Mouse (Mus musculus) left cerebral cortex, adult 8-10 months (tissue): ENCODE data around the gene Tie1. TPM values are rescaled to one million over a fixed set of nuclear protein-coding genes. Genes with fewer than 3 reads are reported as not detected.
"Not testable (repeated sequence)": the region's sequence is repeated elsewhere in the genome, so short reads cannot be mapped to it uniquely, and the experiment has no call there.

ENCODE experiments used
- DNase-seq, 2 experiments: peaks; one replicate each; pipeline ENCODE4 v3.0.0; 2022; ENCODE audit warnings: low spot score in 2 of 2
- total RNA-seq, 4 experiments: library from RNA; stranded (reverse); gene quantifications; 2 replicates each; pipeline ENCODE4 v1.2.4; 2022

The Tie1 gene
- total RNA-seq = 1 to 10 TPM; 6.6 to 9.4 (median 8.3) TPM

DNA sequence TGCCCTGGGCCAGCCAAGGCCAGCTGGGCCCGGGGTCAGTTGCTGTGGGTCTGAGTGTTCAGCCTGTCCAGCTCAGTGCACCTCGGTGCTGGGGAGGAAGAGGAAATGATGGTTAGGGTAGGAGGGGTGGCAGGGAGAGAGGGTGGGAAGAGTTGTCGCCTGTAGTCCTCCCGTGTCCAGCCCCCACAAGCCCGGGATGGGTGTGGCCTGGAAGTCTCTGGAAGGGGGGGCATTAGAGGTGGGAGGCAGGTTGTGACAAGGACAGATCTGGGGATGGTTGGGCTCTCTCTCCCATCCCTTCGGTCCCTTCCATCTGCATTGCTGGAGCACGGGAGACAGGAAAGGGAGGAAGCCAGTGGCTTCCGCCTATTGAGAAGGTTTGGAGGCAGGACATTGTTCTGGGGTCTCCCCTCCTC, at the start of gene Tie1:
TSS of gene Tie1 (minus strand) at position 345 of the 416 bp plus-strand sequence.
- DNase-seq = no peak

DNA sequence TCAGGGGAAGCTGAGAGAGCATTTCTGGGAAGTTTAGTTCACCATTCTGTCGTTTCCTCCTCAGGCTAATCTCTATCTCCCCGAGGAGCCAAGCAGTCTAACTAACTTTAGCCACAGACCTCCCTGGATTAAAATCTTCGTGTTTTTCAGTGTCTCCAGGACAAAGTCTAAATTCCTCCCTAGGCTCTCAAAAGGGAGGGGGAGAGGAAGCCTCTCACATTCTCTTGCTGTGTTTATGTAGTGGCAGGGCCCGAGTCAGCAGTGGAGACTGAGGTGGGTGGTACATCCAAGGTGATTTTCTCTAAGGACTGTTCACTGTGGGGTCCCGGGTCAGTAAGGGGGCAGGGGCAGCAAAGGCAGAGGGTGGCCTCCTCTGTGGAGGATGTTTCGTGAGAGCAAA, 47.9 kb upstream of the Tie1 start:
- no peak for DNase-seq

DNA sequence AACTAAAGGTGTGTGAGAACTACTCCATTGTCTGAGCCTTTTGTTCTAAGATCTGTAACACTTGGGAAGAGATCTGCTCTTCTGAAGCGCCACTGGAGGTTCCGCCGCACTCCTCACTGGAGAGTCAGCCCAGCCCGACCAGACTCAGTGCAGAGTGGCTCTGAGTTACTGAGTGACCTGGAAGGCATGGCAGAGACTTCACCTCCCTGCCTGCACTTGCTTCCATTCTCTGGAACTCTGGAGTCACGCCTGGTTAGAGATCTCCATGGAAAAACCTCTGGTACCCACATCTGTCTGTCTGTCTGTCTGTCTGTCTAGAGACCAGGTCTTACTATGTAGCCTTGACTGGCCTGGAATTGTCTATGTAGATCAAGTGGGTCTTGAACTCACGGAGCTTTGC, 45.7 kb upstream of the Tie1 start:
- no peak for DNase-seq

DNA sequence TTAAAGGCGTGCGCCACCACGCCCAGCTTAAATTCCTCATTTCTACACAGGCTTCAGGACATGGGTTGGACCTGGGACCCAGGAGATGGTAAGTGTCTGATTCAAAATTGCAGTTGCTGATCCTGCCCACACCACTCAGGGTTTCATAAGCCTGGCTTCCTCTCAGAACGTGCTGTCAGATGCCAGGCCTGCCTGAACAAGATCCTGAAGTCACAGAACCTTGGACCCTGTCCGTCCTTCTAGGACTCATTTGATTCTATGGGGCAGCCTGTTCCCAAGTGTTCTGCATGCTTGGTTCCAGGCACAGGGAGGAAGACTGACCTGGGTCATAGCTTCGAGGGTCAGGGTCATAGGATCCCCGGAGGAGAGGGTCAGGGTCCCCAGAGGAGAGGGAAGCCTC, 43.7 kb upstream of the Tie1 start:
- no peak for DNase-seq

DNA sequence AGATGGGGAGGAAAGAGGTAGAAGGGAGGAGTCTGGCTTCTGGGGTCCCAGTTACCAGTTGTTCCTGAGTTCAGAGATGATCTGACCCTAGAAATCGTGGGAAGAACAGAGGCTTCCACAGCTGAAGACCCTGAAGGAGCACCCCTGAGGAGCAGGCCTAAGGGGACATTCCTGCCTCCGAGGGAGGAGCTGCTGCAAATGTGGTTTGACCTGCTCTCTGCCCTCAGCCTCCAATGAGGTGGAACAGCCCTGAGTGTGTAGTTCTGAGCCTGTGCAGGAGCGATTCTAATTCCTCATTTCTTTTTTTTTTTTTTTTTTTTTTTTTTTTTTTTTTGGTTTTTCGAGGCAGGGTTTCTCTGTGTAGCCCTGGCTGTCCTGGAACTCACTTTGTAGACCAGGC, 43.3 kb upstream of the Tie1 start:
- no peak for DNase-seq

DNA sequence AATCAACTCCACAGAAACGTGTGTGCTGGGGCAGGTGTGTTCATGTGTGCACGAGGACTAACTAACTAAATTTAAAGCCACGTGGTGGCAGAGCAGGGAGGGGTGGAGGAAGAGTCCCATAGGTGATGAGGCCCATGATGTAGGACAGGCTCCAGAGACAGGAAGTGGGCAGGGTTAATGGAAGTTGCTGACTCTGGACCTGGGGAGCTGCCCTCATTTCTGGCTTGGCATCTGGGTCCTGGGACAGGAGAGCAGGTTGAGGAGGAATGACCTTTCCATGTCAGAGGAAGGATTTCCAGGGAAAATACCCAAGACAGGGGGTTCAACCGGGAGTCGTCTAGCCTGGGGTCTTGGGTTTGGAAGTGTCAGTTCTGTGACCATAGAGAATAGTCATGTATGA, 42.8 kb upstream of the Tie1 start:
- DNase-seq = no peak

DNA sequence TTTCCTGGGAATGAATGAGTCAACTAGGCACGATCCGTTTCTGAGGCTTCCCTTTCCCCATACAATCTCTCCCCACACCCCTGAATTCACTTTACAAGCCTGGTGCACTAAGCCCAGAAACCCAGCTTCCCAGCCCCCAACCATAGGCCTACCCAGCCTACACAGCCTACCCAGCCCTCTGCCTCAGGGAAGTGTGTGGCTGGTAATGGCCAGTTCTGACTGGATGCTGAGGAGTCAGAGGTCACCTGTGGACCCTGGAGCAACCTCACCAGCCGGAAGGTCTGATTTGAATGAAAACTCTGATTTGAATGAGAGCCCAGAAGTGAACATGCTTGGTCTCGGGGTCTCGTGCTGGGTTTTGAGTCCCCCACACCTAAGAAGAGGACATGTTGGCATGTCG, 37.9 kb upstream of the Tie1 start:
- no peak for DNase-seq

DNA sequence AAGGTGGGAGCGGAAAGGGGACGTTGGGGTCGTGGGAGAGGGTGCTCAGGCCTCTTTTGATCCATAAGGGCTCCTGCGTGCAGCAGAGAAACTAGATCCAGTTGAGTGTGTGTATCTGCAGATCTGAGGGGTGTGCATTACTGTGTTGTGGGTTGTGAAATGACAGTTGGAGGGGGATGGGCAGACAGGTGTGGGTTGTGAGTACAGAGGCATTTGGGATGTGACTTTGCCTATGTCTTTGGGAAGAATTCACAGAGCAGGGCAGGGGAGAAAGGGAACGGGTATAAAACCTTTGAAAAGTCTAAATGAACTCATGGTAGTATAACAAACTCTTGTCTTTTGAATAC, 37.4 kb upstream of the Tie1 start:
- no peak for DNase-seq

DNA sequence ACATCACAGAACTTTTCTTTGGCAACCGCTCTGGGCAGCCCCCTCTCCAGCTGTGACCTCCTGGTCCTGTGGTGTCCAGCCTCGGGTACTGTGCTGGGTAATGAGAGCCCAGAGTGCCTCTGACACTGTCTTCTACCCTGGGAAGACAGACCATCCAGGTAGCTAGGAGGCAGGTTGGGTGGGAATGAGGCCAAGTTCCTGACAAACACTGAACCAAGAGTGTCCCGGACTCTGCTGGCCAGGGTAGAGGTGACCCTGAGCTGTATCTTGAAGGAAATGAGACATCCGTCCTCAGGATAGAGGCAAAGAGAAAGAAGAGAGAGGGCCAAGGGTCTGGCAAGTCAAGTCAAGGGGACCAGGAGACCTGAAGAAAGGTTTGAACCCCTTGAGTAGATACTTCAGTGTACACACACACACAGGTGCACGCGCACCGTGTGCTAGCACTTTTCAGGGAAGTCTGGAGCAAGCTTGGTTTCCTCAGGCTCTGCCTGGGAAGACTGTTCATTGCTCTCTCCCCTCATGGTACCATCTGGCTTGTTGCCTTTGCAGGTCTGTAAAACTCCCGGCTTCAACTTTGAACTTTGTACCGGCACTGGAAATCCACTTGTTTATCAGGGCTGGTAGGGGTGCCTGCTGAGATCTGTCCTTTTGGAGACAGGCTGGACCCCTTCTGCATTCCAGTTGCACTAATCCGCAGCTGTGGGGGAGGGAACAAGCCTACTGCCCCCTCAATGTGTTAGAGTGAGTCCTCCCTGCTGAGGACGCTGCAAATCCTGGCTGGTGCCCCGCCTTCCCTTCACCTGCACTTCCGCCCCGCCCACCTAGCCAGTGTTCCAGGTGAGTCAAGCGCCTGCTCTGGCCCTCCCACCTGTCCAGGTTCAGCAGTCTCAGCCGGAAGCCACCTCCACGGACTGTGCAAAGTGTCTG, 36.8 kb upstream of the Tie1 start, which contains the start of gene 2610528J11Rik:
TSS of gene 2610528J11Rik (plus strand) at position 592 of the 927 bp plus-strand sequence.
- DNase-seq = no peak

DNA sequence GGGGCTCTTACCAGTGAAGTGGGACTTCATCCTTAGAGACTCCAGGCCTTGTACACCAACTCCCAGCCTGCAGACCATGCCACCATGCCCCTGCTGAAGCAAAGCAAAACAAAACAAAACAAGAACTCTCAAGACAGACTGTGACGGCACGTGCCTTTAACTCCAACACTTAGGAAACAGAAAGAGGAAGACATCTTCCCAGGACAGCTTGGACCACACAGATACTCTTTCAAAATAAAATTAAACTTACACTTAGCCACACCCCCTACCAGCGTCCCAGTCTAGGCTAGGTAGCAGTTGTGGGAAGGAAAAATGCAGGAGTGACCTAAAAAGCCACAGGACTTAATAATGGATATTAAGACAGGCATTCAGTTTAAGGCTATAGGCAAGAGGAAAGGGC, 35.9 kb upstream of the Tie1 start:
- DNase-seq = no peak

DNA sequence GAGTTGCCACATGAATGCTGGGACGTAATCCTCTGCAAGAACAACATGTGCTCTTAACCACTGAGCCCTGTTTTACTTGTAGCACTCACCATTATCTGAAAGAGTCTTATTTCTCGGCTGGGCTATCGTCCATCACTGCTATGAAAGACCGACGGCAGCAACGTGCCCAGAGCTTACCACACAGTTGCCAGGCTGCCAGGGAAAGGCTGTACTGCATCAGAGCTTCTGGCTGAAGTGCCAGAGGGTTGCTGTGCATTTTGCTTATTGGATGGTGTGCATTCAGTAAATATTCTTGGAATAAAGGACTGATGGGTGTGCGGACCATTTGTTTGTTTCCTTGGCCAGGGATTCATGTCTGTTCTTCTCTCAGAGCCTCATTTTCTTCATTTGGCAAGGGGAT, 34.1 kb upstream of the Tie1 start:
- DNase-seq = no peak

DNA sequence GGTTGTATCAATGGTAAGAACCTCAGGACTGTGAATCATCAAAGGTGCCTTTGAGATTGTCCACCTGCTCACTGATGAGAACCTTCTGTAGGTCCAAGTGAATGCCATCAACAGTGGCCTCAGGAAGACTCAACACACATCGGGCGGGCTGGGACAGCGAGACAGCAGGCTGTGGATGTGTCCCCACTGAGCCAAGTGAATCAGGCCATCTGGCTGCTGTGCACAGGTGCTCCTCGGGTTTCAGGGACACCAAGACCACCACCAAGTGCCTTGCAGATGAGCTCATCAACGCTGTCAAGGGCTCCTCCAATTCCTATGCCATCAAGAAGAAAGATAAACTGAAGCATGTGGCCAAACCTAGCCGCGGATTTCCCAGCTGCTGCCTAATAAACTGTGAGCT, 32.4 kb upstream of the Tie1 start:
- no peak for DNase-seq

DNA sequence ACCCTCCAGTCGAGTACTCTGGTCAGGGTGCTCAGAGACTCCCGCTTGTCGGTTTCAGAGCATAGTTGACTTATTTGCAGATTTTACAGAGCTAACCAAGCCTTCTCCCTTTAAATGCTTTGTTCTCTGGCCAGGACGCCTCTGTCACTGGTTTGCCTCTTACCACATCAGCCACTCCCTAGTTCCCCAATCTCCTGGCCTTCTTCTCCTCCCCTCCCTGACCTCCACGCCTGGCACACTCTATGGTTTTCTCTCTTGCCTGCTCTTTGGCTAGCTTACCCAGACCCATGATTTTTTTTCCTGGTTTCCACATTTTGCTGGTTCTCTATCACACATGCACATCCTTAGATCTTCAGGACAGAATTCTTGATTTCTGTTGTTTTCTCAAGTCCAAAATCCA, 28.3 kb upstream of the Tie1 start:
- no peak for DNase-seq

DNA sequence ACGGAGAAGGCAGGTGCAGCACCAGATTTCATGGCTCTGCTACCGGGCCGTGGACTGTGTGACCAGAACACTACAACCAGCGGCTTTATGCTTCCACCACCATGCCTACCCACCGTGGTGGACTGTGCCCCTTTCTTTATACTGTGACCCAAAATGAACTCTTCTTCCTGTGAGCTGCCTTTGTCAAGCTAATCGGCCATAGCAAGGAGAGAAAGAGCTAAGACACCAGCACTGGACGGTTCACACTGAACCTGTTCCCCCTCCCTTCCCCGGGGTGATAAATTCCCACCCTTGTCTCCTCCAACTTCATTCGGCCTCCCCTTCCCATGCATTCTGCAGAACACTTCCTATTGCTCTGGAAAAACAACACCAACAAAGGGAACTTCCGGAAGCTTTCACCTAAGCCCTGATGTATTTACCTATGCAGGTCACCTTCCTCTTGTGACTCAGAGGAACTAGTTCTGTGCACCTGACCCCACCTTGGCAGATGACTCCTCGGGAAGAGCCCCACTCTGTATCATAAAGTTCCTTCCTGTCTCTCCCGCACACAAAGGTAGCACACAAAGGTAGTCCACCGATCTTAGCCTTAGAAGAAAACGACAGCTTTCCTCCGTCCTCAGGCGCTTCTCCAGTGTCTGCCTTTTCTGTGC, 27.8 kb upstream of the Tie1 start:
- no peak for DNase-seq

DNA sequence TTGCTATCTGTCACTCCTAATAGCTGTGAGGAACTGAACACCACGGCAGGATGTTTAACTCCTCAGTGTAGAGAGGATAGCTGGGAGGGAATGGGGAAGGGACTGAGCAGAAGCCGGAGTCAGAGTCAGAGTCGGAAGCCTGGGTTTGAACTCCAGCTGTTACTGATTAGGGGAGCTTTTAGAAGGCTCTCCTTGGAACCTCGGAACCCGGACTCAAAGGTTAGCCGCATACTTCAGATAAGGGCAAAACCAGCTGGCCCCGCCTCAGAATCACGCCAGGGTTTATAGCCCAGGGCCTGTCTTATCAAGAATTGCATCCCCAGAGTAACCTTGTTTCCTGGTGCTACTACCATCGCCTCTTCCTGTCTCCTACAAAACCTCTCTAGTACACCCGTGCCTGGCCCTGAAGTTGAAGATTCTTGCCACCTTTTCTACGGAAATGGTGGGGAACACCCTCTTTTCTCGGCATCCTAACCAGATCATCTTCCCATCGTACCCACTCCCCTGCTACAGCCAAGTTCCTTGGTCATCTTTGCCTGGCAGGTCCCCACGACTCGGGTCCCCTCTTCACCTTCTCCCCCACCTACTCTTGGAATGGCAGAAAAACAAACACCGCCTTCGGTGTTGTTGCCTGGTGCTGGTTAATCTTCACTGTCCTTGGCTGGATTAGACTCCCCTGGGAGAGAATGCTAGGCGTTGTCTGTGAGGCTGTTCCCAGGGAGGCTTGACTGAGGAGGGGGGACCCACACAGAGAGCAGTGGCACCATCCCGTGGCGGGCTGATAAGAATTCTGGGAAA, 27.0 kb upstream of the Tie1 start:
- no peak for DNase-seq

DNA sequence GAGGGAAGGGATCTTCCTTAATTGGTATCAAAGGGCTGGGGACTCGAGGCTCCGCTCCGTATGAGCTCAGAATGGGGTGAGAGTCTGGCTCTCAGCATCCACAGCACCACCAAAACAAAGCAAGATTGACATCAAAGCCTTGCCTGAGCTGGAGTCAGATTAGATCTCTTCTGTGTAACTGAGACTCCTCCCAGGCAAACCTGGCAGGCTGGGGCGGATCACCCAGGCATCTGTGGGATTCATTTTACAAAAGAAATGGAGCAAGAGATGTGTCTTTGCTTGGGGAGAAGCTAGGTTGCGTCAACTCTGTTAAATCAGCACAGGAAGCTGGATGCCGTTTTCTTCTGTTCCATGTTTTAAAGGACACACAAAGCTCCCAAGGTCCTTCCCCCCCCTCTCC, 19.2 kb upstream of the Tie1 start:
- DNase-seq = no peak

DNA sequence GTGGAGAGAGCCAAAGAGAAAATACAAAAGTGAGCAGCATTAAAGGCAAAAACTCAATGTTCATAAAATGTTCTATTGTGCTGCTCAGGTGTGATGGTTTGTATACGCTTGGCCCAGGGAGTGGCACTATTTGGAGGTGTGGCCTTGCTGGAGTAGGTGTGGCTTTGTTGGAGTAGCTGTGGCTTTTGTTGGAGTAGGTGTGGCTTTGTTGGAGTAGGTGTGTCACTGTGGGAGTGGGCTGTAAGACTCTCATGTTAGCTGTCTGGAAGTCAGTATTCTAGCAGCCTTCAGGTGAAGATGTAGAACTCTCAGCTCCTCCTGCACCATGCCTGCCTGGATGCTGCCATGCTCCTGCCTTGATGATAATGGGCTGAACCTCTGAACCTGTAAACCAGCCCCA, 17.3 kb upstream of the Tie1 start:
- DNase-seq = not testable (repeated sequence)

DNA sequence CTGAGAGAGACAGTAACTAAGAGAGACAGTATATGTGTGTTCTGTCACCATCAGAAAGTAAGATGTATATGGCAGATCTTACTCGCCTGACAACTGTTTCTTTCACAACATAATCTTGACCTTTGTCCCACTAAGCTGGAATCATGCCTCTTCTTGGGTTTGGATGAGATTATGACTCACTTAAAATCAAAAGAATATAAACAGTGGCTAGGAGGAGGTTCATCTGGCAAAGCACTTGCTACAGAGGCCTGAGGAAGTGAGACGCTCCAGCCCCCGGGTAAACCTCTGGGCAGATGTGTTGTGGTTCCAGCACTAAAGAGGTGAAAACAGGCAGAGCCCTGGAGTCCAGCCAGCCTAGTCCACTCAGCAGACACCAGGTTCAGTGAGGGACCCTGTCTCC, 15.7 kb upstream of the Tie1 start:
- no peak for DNase-seq

DNA sequence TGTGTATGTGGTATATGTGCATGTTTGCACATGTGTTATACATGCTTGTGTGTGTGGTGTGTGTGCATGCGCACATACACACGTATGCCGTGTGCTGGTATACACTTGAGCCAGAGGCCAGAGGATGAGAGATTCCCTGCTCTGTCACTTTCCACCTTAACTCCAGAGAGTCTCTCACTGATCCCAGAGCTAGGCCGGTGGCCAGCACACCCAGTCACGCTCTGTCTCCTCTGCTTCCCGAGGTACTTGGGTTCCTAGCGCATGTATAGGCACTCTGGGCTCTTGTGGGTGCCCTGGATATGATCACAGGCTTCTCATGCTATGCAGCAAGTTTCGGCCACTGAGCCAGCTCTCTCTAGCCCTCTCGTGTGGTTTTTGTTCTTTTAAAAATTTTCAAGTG, 10.9 kb upstream of the Tie1 start:
- no peak for DNase-seq

DNA sequence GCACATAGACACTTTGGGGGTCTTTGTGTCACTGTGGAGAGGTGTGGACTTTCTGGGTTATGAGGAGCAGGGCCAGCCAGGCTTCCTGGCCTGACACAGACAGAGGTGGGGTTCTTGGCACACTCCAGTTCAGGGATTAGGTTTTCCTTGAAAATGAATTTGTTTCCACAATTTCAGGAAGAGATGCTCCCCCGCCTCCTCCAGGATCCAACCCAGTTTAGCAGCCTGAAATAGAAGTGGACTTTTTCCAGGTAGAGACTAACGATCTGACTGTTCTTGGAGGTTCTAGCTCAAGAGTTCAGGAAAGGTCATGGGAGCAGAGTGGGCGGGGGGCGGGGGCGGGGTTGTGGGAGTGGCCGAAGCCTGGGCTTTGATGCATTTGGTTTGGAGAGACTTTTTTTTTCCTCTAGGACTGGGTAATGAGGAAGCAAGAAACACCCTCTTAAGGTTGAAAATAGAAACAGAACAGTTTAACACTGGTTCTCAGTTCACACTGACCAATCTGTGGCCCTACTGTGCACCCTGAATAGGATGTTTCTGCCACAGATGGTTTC, 10.4 kb upstream of the Tie1 start:
- DNase-seq = no peak

DNA sequence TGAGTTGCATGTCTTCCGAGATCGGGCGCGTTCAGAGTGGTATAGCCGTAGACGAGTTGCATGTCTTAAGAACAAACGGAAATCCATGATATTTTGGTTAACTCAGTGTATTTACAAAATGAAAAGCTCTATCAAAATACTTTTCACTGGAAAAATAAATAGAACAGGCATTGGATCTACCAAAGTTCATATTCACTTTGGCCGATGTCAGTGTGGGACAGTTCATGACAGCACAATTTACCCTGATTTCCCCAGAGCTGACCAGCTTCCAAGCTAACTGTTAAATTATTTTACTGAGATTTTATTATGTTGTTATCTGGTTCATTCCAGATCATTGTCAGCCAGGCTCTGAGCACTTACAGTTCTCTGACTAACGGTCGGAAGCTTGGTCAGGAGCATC, 600 bp upstream of the Tie1 start:
- no peak for DNase-seq
